Mouse (Mus musculus): ENCODE measurements around the gene Kazn. TPM values are rescaled to one million over a fixed set of nuclear protein-coding genes. Genes with fewer than 3 reads are reported as not detected.

Gene Kazn
- polyA plus RNA-seq, 1 experiment: not detected

DNA sequence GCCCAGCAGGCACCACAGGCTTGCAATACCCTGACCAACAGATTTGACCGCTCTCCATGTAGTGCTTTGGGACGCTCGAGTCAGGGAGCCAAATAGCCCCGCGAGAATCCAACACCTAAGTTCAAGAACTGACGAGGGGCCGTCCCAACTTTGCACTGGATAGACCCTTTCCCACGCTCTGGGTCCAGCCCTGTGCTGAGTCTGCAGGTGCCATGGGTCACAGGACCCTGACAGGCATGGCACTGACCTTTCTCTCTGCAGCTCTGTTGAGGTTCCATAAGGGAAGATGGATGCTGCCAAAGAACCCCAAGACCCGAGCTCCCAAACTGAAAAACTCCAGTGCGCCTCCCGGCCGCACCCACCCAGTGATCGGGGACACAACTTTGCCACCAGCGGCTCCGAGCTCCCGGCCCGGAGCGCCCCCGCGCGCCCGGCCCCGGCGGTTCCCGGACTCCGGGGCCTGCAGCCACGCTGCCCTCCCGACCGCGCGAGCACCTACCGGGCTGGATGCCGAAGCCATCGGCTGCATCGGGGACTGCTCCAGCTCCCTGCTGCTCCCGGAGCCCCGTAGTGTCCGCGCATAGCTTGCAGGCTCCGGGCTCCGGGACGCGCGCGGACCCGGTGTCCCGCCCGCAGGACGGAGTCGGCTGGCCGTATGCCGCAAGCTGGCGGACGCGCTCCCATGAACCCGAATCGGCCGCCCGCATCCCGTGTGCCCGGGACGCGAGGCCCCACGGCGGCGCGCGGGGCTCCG, 538 bp downstream of the Kazn start:
- H3K79me2 ChIP-seq (ENCODE audit: control insufficient read depth, insufficient read depth): no peaks in the 10 kb centered on the region
- H3K4me3 ChIP-seq (ENCODE audit: insufficient read depth, poor library complexity, severe bottlenecking): no peak overlapping the region
- H3K27me3 ChIP-seq (ENCODE audit: control insufficient read depth, insufficient read depth, insufficient read length): no peaks in the 10 kb centered on the region
- TF ChIP-seq MAX (IDR thresholded peaks at IDR 0.05) (no peak), FOSL1 (IDR thresholded peaks at IDR 0.05; ENCODE audit: insufficient read depth, low read length, poor library complexity, severe bottlenecking) (no peak), CTCF (IDR thresholded peaks at IDR 0.05; ENCODE audit: control insufficient read depth, insufficient read depth, insufficient read length) (no peak), CEBPB (IDR thresholded peaks at IDR 0.05; ENCODE audit: low read depth) (no peak), MYOD1 (IDR thresholded peaks at IDR 0.05; ENCODE audit: control insufficient read depth, insufficient read length, low read depth) (no peak), MYOG (IDR thresholded peaks at IDR 0.05; ENCODE audit: control insufficient read depth, extremely low read depth, insufficient read length) (no peak), USF1 (IDR thresholded peaks at IDR 0.05; ENCODE audit: low read depth) (no peak)
- no peak overlapping the region for H3ac ChIP-seq (ENCODE audit: control insufficient read depth, insufficient read length, low read depth)
- H3K79me3 ChIP-seq (ENCODE audit: low read depth): no peaks in the 10 kb centered on the region
- H3K36me3 ChIP-seq (ENCODE audit: control insufficient read depth, insufficient read depth): no peaks in the 10 kb centered on the region

DNA sequence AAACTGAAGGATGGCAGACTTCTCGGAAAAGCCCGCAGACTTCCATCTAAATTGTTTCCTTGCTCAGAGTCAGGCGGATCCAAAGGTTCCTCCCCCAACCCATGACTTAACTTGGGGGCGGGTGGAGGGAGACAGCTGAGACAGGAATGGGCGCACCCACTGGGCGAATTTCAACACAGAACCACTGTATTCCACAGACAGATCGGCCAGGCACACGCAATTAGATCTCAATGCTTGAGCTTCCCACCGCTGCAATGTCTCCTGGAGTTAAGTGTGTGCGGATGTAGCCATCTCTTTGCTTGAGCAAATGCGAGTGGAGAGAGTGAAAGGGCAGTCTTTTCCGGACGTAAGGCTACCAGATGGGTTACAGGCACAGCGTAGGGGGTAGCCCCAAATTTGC, 1.2 kb downstream of the Kazn start:
- no peak overlapping the region for H3ac ChIP-seq (ENCODE audit: control insufficient read depth, insufficient read length, low read depth)
- H3K79me2 ChIP-seq (ENCODE audit: control insufficient read depth, insufficient read depth): no peaks in the 10 kb centered on the region
- no peak for TF ChIP-seq MYOG (IDR thresholded peaks at IDR 0.05; ENCODE audit: control insufficient read depth, extremely low read depth, insufficient read length)
- H3K36me3 ChIP-seq (ENCODE audit: control insufficient read depth, insufficient read depth): no peaks in the 10 kb centered on the region
- H3K4me3 ChIP-seq (ENCODE audit: insufficient read depth, poor library complexity, severe bottlenecking): no peak overlapping the region
- no peaks in the 10 kb centered on the region for H3K79me3 ChIP-seq (ENCODE audit: low read depth)
- no peaks in the 10 kb centered on the region for H3K27me3 ChIP-seq (ENCODE audit: control insufficient read depth, insufficient read depth, insufficient read length)

DNA sequence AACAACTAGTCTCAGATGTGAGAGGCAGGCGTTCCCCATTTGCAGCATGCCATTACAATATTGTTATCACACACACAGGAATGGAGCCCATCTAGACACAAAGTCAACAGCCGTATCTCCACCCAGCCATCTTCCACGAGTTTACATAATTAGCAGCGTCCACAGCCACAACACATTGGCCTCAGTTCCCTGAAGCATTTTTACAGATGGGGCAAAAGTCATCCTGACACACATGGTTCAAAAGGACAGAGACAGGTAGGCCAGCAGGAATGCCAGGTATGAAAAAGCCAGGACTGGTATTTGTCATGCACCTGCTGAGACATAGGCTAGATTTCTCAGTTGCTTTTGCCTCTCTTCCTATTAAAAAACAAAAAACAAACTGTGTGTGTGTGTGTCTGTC, 2.5 kb downstream of the Kazn start:
- no peak for TF ChIP-seq MAX (IDR thresholded peaks at IDR 0.05)
- TF ChIP-seq CTCF (IDR thresholded peaks at IDR 0.05; ENCODE audit: control insufficient read depth, insufficient read depth, insufficient read length): no peak
- TF ChIP-seq USF1 (IDR thresholded peaks at IDR 0.05; ENCODE audit: low read depth): no peak
- no peak for TF ChIP-seq CEBPB (IDR thresholded peaks at IDR 0.05; ENCODE audit: low read depth)
- no peak for TF ChIP-seq FOSL1 (IDR thresholded peaks at IDR 0.05; ENCODE audit: insufficient read depth, low read length, poor library complexity, severe bottlenecking)
- TF ChIP-seq MYOD1 (IDR thresholded peaks at IDR 0.05; ENCODE audit: control insufficient read depth, insufficient read length, low read depth): no peak
- TF ChIP-seq MYOG (IDR thresholded peaks at IDR 0.05; ENCODE audit: control insufficient read depth, extremely low read depth, insufficient read length): no peak
- no peak overlapping the region for H3K4me3 ChIP-seq (ENCODE audit: insufficient read depth, poor library complexity, severe bottlenecking)
- no peaks in the 10 kb centered on the region for H3K79me3 ChIP-seq (ENCODE audit: low read depth)
- H3ac ChIP-seq (ENCODE audit: control insufficient read depth, insufficient read length, low read depth): no peak overlapping the region
- H3K27me3 ChIP-seq (ENCODE audit: control insufficient read depth, insufficient read depth, insufficient read length): no peaks in the 10 kb centered on the region
- H3K79me2 ChIP-seq (ENCODE audit: control insufficient read depth, insufficient read depth): no peaks in the 10 kb centered on the region
- no peaks in the 10 kb centered on the region for H3K36me3 ChIP-seq (ENCODE audit: control insufficient read depth, insufficient read depth)

DNA sequence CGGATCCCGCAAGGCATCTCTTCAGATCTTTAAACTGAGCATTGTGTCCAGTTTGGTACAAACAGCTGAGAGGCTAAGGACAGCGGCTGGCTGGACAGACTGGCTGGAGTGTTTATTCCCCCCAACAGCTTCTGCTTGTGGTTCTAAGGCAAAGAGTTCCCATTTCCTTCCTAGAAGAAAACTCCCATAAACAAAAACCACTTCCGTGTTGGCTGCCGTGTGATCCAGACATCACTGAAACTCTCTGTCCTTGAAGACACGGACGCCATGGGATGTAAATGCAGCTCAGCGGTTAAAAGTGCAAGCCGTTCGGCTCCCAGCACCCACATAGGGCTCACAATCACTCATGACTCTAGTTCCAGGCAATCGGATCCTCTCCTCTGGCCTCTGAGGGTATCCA, 3.8 kb downstream of the Kazn start:
- no peak for TF ChIP-seq FOSL1 (IDR thresholded peaks at IDR 0.05; ENCODE audit: insufficient read depth, low read length, poor library complexity, severe bottlenecking)
- TF ChIP-seq MAX (IDR thresholded peaks at IDR 0.05): no peak
- TF ChIP-seq MYOG (IDR thresholded peaks at IDR 0.05; ENCODE audit: control insufficient read depth, extremely low read depth, insufficient read length): no peak
- no peak for TF ChIP-seq USF1 (IDR thresholded peaks at IDR 0.05; ENCODE audit: low read depth)
- TF ChIP-seq CTCF (IDR thresholded peaks at IDR 0.05; ENCODE audit: control insufficient read depth, insufficient read depth, insufficient read length): no peak
- TF ChIP-seq MYOD1 (IDR thresholded peaks at IDR 0.05; ENCODE audit: control insufficient read depth, insufficient read length, low read depth): no peak
- no peak for TF ChIP-seq CEBPB (IDR thresholded peaks at IDR 0.05; ENCODE audit: low read depth)
- no peaks in the 10 kb centered on the region for H3K27me3 ChIP-seq (ENCODE audit: control insufficient read depth, insufficient read depth, insufficient read length)
- no peak overlapping the region for H3K4me3 ChIP-seq (ENCODE audit: insufficient read depth, poor library complexity, severe bottlenecking)

DNA sequence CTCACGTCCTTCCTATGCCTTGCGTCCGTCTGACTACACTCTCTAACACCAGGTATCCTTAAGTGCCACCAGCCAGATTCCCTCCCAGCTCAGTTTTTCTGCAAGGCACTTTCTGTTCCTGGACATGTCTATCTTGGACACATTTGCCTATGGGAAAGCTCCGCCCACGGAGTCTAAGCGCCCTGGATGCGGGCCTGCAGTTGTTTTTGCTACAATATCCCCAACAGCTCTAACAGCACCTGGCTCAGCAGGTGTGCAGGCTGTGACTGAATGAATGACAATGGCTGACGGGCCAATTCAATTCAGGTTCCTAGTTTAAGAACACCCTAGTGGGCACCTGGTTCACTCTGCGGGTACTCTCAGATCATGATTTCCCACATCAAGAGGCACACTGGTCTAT, 4.4 kb downstream of the Kazn start:
- Histone ChIP-seq H3K79me3 (ENCODE audit: low read depth) (no peaks in the 10 kb centered on the region), H3K79me2 (ENCODE audit: control insufficient read depth, insufficient read depth) (no peaks in the 10 kb centered on the region), H3K36me3 (ENCODE audit: control insufficient read depth, insufficient read depth) (no peaks in the 10 kb centered on the region), H3ac (ENCODE audit: control insufficient read depth, insufficient read length, low read depth) (no peak overlapping the region), H3K4me3 (ENCODE audit: insufficient read depth, poor library complexity, severe bottlenecking) (no peak overlapping the region), H3K27me3 (ENCODE audit: control insufficient read depth, insufficient read depth, insufficient read length) (no peaks in the 10 kb centered on the region)
- TF ChIP-seq USF1 (IDR thresholded peaks at IDR 0.05; ENCODE audit: low read depth) (no peak), MYOG (IDR thresholded peaks at IDR 0.05; ENCODE audit: control insufficient read depth, extremely low read depth, insufficient read length) (no peak), CEBPB (IDR thresholded peaks at IDR 0.05; ENCODE audit: low read depth) (no peak)

More for the DNA sequence above, 3.8 kb downstream of the Kazn start:
- no peaks in the 10 kb centered on the region for H3K79me3 ChIP-seq (ENCODE audit: low read depth)
- H3ac ChIP-seq (ENCODE audit: control insufficient read depth, insufficient read length, low read depth): no peak overlapping the region
- H3K36me3 ChIP-seq (ENCODE audit: control insufficient read depth, insufficient read depth): no peaks in the 10 kb centered on the region
- no peaks in the 10 kb centered on the region for H3K79me2 ChIP-seq (ENCODE audit: control insufficient read depth, insufficient read depth)

DNA sequence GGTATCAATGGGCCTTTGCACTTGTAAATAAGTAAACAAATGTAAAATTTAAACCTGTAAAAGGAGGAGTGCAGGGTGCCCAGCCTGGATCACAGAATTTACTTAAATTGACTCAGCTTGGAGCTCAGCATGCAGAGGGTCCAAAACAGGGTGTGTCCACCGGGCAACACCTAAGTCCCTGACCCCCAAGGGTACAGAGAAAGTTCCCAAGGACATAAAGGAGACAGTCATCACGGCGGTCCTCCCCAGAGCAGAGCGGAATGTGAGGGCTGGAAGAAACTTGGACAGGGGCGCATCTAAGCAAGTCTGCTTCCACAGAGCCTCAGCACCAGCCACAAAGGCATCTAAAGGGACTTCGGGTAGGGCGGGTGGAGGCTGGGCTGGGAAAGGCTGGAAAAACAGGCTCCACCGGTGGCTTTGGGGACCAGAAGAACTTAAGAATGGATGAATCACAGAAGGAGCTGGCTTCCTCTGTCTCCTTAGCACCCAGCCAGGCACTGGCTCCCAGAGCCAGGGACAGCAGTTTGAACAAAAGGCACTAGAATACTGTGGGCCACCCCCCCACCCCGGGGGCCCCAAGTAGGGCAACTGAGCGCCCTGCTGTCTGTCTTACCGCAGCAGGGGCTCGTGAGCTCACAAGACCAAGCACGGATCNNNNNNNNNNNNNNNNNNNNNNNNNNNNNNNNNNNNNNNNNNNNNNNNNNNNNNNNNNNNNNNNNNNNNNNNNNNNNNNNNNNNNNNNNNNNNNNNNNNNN, 10.2 kb downstream of the Kazn start:
- TF ChIP-seq CEBPB (IDR thresholded peaks at IDR 0.05; ENCODE audit: low read depth) (no peak), USF1 (IDR thresholded peaks at IDR 0.05; ENCODE audit: low read depth) (no peak), MYOD1 (IDR thresholded peaks at IDR 0.05; ENCODE audit: control insufficient read depth, insufficient read length, low read depth) (no peak), CTCF (IDR thresholded peaks at IDR 0.05; ENCODE audit: control insufficient read depth, insufficient read depth, insufficient read length) (no peak), MYOG (IDR thresholded peaks at IDR 0.05; ENCODE audit: control insufficient read depth, extremely low read depth, insufficient read length) (no peak), FOSL1 (IDR thresholded peaks at IDR 0.05; ENCODE audit: insufficient read depth, low read length, poor library complexity, severe bottlenecking) (no peak), MAX (IDR thresholded peaks at IDR 0.05) (no peak)
- Histone ChIP-seq H3K36me3 (ENCODE audit: control insufficient read depth, insufficient read depth) (no peaks in the 10 kb centered on the region), H3ac (ENCODE audit: control insufficient read depth, insufficient read length, low read depth) (no peak overlapping the region), H3K79me3 (ENCODE audit: low read depth) (no peaks in the 10 kb centered on the region), H3K79me2 (ENCODE audit: control insufficient read depth, insufficient read depth) (no peaks in the 10 kb centered on the region), H3K27me3 (ENCODE audit: control insufficient read depth, insufficient read depth, insufficient read length) (no peaks in the 10 kb centered on the region), H3K4me3 (ENCODE audit: insufficient read depth, poor library complexity, severe bottlenecking) (no peak overlapping the region)

Measured in C2C12 (cell line).